Mouse (Mus musculus) layer of hippocampus, adult 9-11 months (tissue): ENCODE data around the gene Olfr33.

ENCODE experiments used
- DNase-seq: peaks from one replicate; pipeline ENCODE4 v3.0.0; 2022

The Olfr33 gene

DNA sequence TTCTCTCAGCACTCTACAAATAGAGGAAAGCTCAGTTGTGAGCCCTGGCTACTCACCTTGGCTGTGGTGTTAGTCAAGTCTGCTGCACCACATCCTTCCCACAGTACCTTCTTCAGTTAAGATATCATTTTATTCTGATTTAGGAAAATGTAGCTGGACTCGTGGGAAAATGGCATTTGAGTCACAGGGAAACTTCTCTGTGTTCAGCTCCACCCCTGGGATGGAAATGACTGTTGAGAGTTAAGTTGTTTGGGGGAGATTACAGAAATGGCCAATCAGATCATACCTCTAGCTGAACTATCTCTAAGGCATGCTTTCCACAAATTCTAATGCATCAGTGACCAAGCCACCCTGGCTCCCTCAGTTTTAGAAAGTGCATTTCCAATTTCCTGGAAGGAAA is at the start of gene Olfr33:
Olfr33 (minus strand) TSS at position 101 of the 400 bp plus-strand sequence.
- DNase-seq = no peak

DNA sequence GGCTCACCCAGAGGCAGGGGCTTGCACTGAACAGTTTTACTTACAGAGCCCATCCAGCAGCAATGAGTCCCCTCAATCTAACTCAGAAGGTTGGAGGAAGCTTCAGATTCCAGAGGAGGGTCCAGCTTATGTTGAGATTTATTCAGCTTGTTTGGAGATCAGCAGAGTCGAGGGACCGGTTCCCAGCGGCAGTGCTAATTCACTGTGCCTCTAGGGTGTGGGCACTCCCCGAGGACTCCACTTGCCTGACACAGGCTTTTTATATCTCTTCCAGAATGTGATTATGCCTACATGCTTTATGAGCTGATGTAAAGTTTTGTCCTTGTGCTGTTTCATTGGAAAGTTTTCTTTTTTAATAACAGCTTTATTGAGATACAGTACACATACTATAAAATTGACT is 40.4 kb upstream of the Olfr33 start, which contains the start of the genes Olfr560 and Olfr78:
Olfr560 (minus strand) TSS at position 101 of the 400 bp plus-strand sequence.
Olfr78 (minus strand) TSS at position 206 of the 400 bp plus-strand sequence.
- DNase-seq = no peak

DNA sequence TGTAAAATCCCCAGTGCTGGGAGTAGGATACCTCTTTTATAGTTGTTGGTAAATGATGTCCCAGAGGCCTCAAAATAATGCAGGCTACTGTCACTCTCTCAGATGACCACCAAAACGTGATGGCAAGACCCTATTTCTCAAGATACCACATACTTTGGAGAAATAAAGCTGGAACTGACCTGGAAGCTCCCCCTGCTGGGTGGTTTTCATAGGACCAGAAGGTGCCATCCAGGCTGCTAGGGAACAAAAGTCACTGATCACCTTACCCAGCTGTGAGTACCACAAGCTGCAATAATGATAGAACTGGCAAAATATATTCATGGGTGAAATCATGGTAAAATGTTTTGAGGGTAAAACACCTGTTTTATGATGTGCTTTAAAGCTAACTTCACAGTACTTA is 33.2 kb upstream of the Olfr33 start:
- DNase-seq = no peak

DNA sequence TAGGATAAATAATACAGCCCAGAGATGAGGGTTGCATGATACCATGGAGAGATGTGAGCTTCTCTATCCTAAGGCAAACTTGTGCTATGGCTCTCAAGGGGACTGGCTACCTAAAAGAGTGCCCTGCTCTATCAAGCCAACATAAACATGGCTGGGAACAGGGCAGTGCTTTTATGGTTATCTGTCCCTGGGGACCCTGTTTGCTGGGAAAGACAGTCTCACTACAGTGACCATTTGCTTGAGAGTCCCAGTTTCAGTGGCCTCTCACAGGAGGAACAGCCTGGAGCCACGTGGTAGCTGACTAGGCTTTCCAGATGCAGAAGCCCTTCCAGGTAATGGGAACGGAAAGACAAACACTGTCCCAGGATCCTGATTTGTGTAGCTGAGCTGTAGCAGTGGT is 18.8 kb upstream of the Olfr33 start:
- DNase-seq = no peak

DNA sequence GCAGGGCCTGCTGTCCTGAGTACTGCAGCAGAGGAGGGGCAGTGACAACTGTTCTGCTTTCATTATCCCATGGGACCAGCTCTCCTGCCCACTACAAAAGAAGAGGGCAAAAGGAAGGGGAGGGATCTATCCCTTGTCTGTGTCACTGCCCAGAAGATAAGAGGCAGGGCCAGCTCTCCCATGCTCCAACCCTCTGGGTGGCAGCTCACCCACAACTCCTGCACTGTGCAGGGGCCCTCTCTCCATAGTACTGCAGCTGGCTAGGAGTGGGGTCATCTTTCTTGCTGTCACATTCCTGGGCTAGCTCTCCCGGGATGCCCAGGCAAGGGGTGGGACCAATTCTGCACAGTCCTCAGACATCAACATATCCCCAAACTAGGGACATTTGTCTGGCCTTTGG is 14.9 kb upstream of the Olfr33 start:
- DNase-seq = no peak

DNA sequence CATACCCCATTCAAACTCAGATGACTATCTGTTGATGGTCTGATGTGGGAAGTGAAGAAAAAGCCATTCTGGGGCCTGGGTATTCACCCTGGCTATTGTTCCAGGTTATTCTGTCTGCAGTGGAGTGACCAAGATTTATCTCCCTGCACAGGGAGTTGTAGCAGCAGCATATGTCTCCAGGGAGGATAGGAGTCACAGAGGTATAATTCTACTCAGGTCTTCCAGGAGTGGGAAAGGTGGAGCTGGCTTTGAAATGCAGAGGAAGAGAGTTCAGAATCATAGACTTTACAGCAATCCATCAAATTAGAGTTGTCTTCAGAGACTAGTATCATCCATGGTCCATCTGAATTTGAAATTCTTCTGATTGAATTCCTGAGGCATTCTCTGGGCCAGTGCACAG is 8.5 kb upstream of the Olfr33 start, which contains the start of gene Olfr559:
Olfr559 (minus strand) TSS at position 101 of the 400 bp plus-strand sequence.
- no peak for DNase-seq

DNA sequence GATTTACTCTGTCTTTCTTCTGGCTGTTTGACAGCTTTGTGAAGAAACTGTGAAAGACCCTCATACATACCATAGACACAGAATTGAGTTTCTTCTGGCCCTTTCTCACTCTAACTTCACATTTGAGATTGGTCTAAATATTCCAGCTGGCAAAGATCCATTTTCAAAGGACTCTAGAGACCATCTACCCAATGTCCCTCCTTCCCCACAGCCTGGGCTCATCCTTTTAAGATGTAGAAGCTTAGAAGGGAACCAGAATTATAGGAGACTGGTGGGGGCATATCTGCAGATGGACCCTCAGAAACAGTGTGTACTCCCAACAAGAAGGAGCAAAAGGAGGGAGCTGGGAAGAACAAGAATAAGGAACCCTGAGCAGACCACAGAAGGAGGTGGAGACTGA is 17.0 kb downstream of the Olfr33 start, which contains the start of gene Olfr558:
Olfr558 (plus strand) TSS at position 301 of the 400 bp plus-strand sequence.
- DNase-seq = no peak

DNA sequence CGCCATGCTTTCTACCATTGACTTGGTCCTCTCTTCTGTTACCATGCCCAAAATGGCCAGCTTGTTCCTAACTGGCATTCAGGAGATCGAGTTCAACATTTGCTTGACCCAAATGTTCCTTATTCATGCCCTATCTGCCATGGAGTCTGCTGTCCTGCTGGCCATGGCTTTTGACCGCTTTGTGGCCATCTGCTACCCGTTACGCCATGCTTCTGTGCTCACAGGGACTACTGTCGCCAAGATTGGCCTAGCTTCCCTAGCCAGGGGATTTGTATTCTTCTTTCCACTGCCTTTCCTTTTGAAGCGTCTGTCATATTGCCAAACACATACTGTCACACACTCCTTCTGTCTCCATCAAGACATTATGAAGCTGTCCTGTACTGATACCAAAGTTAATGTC is 20.4 kb downstream of the Olfr33 start:
- no peak for DNase-seq

DNA sequence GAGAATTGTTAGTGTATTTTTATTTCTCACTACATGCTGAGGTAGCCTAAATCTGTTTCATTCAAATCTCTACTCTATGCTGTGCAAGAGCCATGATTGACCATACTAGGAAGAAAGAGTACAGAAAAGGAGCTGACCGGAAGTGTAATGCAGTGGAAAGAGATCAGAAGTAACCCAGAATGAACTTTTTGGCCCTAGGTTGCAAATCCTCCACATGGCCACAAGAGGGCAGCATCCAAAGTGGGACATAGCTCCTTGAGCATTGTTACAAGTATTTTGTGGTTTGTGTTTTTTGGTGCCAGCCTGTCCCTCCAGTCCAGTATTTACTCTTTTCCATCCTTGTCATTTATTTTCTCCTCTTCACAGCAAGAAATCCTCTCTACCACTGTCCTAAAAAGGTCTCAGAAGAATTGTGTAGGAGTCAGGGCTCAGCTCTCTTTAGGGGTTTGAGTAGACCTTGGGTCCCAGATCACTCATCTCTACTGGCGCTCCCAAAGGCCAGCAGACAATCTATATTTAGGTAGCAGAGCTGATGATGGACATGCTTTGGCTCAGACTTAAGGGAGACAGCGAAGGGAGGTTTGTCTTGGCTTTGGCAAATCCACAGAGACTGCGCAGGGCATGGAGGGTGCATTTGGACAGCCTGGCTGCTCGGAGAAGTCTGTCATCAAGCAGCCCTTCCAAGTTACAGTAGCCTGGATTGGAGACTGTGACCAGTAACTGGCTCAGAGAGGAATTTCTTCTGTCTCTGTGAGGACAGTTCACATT is 23.3 kb downstream of the Olfr33 start, which contains the start of gene Olfr557:
Olfr557 (plus strand) TSS at position 553 of the 768 bp plus-strand sequence.
- no peak for DNase-seq

DNA sequence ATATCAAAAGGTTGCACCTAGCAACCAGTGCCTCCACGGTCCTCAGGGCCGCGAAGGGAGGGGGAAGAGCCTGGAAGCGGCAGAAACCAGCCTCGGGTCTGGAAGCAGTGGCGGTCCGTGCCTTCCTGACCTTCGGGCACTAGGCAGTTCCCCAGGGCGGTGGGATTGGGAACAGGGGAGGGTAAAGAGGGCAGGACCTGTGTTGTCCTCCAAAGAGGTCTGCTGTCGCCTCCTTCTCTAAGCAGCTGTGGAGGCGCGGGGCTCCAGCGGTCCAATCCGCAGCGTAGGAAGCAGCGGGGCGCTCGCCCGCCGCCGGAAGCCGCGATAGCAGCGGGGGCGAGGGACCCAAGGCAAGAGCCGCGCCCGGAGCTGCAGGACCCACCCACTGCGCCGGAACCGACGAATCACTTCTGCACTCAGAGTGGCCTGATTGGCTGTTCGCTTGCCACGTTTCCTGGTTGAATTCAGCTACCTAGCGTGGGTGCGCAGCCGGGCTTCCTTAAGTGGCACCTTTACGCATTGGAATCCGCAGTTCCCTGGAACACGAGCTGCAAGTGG is 31.8 kb downstream of the Olfr33 start, which contains the start of gene Trim68:
Trim68 (minus strand) TSS at position 384 of the 558 bp plus-strand sequence.
- DNase-seq = peak; percentile 91

DNA sequence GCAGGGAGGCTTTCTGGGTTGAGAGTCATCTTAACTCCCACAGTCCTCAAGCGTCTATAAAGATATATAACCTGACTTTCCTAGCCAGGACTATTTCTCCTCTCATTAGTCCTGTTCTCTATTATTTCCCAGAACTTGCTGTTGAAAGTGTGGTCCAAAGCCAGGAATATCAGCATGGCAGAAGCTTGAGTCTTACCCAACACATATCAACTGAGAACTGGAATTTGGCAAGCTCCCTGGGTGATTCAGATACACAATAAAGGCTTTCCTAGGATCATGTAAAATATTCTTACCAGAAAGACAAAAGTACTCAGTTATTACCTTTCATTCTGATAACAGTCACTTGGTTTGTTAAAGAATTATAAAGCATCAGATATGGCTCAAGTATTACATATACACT is 37.0 kb downstream of the Olfr33 start:
- no peak for DNase-seq

DNA sequence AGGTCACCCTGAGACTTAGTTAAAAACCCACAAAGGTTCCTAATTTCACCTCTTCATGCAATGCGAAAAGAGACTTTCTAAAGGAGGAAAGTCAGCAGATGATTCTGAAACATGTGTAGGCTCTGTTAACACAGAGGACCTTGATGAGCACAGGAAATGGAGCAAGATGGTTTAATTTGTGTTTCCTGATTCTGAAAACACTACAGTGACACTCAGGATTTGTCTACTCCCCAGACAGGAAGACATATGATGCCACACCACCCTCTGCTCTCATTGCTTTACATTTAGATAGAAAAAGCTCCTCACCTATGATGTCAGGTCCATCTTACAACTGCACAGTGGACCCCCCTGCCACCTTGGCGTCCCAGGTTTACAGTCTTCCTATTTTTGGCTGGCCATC is 42.6 kb downstream of the Olfr33 start:
- no peak for DNase-seq

DNA sequence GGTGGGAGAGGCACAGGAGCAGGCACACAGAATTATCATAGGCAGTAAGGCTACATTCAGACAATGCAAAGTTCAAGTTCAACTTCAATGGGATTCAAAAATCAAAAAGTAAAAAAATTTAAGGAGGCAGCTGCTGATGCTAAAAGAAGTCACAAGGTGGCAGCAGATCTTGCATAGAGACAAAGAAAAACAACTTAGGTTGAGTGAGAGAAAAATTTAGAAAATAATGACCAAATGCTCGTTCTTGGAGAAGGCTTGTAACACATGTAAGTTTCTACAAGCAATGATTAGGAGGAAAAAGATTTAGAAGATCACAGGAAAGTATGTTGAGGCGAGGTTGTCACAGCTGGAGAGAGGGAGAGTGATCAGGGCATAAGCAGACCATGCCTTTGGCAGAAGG is 53.5 kb downstream of the Olfr33 start:
- no peak for DNase-seq

DNA sequence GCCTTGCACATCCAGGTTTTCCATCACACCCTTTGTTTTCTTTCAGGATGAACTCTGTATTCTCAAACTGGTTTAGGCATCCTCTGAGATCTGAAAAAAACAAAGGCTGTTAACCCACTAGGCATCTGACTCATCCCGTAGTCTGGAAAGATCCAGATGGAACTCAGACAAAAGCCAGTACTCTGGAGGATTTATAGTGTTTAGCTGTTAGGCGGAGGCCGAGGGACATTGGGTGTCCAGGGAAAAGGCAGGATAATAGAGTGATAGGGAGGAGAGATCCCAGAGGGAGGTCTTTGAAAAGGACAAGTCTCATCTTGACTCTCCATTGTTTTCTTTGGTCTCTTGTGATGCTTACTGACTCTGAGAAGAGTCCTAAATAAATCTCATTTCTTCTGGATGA is 54.3 kb downstream of the Olfr33 start, which contains the start of gene Olfr556:
Olfr556 (plus strand) TSS at position 301 of the 400 bp plus-strand sequence.
- DNase-seq = no peak
